Mouse (Mus musculus) adrenal gland, adult 2 months (tissue): ENCODE results near the gene Atp6v0a1. TPM values are rescaled to one million over a fixed set of nuclear protein-coding genes. Genes with fewer than 3 reads are reported as not detected.

Experiments
- DNase-seq: peaks from one replicate; pipeline ENCODE4 v3.0.0; 2021
- microRNA-seq, 2 experiments: library from miRNA; unstranded; fragments of <30 nt; microRNA quantifications; one replicate each; pipeline ENCODE4 v1.2.0; 2021
- polyA plus RNA-seq: library from polyadenylated mRNA; depleted of rRNA; stranded (reverse); fragments of >200 nt; gene quantifications from 2 replicates; pipeline ENCODE4 v1.2.3, GENCODE M21; 2012; rRNA removed
- total RNA-seq, 2 experiments: library from RNA; stranded (reverse); gene quantifications; 2 replicates each; pipeline ENCODE4 v1.2.3; 2021

The Atp6v0a1 gene
- total and polyA plus RNA-seq, 3 experiments = 98.0 to 159 (median 116) TPM

DNA sequence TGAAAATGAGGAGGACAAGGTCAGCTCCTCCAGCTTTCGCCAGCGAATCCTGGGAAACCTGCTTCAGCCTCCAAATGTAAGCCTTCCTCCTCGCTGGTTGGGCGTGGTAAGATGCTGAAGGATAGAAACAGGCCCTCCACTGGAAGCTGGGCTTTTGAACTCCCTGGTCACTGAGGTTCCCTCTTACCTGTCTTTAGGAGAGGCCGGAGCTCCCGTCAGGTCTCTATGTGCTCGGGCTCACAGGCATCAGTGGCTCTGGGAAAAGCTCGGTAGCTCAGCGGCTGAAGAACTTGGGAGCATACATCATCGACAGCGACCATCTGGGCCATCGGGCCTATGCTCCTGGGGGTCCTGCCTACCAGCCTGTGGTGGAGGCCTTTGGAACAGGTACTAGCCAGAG lies 75.6 kb downstream of the Atp6v0a1 start:
- no peak for DNase-seq

DNA sequence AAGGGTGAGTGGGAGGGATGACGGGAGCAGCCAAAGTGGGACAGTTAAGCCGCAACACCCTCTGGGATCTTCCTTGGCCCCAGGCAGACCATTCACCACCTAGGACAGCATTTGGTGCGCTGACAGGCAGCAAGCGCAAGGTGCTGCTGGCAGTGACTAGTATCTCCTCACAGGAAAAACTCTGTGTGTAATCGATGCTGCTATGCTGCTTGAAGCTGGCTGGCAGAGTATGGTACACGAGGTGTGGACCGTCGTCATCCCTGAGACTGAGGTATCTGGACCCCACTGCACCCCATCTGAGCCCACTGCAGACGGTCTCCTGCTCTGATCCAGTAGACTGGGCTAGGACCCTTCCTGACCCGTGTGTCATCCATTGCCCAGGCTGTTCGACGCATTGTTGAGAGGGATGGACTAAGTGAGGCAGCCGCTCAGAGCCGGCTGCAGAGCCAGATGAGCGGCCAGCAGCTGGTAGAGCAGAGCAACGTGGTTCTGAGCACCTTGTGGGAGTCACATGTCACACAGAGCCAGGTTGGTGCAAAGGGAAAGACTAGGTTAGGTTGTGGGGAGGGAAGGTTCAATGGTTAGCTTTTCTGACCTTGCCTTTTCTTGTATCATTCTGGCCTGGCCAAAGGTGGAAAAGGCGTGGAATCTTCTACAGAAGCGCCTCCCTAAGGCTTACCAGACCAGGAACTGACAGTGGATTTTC lies 76.5 kb downstream of the Atp6v0a1 start:
- peak; percentile 8 for DNase-seq

DNA sequence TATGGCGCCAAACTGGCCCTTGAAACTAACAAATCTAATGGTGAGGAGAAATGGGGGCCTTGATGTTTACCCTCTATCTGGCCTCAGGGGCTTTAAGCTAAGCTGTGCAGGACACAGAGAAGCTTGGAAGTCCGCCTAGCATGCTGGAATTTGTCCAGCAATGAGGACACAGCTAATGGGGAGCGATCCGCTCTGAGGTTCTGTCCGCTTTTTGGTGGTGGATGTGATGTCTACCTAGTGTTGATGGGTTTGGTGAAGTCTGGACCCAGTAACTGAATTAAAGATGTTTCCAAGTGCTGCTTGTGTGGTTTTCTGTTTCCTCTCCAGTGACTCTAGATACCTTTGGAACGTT lies 77.0 kb downstream of the Atp6v0a1 start:
- peak; percentile 25 for DNase-seq

DNA sequence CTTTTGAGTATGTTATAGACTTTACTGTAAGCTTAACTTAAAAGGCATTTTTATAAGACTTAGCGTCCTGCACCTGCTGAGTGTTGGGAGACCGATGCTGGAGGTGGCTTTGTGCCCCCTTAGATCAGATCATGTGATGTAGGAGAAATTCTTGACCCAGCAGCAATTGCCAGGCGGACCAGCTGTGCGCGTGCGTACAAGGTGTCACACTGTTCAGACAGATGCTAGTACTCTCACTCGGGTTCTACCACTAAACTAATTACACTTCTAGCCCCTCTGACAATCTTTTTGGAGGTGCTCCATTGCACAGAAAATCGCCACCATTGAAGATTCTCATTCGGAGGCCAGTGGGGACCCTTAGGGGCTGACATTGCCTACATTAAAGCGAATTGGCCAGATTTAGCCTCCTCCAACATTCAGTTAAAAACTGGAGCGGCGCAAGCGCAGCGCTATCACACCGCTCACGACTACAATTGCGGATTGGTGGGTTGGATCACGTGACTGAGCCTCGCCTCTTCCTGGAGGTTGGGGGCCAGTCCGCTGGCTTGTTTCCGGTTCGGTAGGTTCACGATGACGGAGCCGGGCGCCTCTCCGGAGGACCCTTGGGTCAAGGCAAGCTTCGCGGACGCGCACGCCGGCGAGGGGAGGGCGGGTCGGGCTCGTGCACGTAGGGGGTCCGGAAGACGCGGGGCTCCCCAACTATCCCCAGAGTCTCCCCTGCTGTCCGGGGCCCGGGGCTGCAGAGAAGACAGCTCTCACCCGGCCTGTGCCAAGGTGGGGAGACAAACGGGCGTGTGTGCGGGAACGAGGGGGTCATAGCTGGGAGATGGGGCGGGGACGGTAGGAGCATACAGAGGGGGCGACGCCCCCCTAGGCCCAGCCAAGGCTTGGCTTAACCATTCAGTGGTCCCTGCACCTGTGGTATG lies 77.8 kb downstream of the Atp6v0a1 start, which contains the start of gene Mlx:
Gene Mlx, plus strand, starts transcription at position 522 of the 926 bp plus-strand sequence.
- peak; percentile 94 for DNase-seq

DNA sequence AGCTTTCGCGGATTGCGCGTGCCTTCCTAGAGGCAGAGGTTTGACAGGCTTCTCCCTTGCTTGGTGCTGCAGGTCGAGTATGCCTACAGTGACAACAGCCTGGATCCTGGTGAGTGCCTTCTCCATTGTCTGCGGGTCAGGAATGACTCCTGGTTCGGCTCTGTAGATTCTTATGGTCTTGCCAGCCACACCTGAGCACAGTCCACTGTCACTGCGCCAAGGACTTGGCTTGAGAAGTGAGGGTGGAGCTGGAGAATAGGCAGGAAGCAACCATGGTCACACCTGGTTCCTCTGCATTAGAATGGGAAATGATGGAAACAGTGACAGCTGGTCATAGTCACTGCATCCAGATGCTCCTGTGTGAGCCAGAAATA lies 78.4 kb downstream of the Atp6v0a1 start:
- no peak for DNase-seq

DNA sequence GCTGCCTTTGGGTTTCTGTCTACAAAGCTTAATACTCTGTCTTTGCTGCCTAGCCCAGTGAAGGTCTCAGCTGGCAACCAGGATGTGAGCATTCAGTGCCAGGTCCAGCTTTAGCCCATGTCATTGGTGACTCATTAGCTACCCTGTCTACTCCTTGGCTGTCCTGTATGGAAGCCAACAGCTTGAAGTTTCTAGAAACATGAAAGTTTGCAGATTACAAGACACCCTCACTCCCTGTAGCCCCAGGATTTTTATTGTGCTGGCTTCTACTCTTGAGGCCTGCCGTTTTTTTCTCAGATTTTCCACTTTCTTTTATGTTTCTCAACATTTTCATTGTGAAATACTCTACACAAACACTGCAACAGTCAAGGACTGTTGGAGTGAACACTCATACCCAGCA lies 80.7 kb downstream of the Atp6v0a1 start:
- DNase-seq = peak; percentile 70

DNA sequence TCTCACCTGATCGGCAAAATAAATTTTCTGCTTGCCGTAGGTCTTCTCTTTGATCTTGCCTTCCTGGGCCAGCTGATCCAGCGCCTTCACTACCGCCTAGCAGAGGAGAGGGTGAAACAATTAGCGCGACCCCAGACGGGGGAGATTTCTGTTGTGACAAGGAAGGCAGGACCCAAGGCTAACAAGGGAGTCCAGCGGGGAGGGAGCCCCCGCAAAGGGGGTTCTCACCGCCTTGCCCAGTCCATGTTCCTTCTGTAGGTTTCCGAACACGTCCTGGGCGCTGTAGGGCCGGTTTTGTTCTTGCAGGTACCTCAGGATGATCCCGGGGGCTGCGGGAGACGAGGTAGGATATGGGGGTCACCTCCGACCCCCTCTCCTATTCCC lies 85.7 kb downstream of the Atp6v0a1 start:
- DNase-seq = no peak

DNA sequence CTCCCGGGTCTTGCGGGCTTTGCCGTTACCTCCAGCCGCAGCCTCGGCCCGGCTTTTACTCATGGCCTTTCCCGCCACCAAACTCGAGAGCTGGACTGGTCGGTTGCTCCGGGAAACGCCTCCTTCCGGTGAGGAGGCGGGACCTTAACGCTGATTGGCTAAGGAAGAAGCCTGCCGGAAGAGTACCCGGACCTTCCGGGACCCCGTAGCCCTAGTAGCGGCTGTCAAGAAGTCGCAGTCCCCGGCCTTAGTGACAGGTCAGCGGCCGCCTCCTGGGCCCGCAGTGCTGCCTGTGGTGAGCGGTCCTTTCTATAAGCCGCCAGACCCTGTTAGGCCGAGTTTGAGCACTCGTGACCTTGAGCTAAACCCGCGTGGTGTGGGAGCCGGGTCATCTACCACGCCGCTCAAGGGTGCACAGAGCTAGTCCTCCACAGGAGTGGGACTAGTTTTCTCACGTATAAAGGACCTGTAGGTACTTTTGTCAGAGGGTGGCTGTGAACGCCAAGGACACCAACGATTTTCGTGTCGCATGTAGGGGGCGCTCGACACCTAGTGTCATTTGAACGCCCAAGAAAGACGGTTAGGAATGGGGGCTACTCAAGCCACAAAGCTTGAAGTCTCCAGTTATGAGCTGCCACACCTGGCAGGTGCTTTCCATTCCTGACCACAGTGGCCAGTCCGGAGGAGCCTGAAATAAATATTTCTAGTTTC lies 86.2 kb downstream of the Atp6v0a1 start, which contains the start of gene Psmc3ip:
Gene Psmc3ip, minus strand, starts transcription at position 123 of the 711 bp plus-strand sequence.
- DNase-seq = peak; percentile 97

DNA sequence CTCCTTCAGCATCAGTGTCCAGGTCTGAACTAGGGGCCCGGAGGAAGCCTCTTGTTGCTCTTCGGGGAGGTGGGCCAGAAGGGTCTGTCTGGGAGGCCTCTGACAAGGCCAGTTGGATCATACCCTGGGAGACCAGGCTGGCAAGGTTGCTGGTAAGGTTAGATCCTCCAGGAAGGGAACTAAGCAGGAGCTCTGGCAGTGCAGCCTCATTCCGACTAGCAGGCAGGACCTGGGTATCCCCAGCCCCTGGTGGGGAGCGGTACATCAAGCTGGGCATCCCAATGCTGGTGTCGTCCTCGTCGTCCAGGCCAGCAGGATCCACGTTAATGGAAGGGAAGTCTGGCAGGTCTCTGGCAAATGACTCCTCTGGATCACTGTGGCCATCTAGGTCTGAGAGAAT lies 89.0 kb downstream of the Atp6v0a1 start:
- DNase-seq = no peak

DNA sequence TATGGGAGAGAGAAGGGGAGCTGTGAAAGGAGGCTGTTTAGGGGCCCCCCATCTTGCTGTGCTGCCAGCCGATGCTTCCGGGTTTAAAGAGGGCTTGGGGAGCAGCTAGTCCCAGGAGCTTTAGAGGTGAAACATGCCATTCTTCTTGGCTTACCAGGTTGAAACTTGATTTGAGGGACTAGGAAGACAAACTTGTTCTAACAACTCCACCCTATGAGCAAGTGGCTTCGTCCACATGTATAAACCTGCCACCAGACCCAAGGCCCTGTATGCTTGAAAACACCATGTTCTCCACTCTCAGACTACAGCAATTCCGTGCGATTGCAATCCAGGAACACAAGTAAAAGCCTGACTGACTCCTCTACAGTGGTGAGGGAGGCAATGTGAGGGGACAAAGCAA lies 93.8 kb downstream of the Atp6v0a1 start:
- no peak for DNase-seq

DNA sequence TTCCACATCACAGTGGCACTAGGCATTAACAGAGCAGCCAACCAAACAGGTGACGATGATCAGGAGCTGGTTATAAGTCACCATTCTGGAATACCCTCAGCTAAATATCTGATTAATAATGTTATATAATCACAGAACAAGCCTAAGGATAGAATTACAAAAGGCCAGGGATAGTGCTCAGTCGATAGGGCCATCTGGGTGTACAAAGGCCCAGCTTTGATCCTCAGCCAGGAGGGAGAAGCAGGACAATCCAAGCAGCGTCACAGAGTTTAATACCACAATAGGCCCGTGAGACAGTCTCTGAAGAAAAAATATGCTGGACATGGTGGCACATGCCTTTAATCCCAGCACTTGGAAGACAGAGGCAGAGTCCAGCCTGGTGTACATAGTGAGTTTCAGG lies 100.1 kb downstream of the Atp6v0a1 start:
- no peak for DNase-seq

DNA sequence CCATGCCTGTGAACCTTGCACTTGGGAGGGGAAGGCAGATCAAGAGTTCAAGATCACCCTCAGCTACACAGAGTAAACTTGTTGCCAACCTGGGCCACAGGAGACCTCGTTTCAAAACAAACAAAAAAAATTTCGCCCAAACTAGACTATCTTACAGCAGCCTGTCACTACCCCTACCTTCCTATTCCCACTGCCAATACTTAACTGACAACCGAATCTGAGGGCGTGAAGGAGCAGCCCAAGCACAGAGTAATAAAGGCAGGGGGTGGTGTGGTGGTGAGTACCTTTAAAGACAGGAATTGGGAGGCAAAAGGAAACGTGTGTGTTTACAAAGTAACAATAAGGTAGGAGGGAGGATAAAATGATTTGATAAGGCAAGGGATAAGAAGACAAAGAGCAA lies 101.5 kb downstream of the Atp6v0a1 start:
- no peak for DNase-seq

DNA sequence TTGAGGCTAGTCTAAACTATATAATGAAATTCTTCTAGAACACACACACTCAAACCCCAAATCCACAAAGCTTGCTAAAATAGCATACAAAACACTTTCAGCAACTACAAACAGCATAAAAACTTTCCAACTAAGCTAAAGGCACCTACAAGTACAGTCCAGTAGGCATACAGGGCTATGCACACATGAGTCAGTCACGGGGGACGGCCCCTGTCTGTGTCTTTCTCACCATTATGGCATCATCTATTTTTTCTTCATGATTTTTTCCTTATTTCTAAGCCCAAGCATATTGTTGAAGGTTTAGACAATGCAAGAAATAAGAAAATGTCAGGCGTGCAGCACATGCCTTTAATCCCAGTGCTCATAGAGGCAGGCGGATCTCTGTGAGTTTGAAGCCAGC lies 101.9 kb downstream of the Atp6v0a1 start:
- DNase-seq = no peak

DNA sequence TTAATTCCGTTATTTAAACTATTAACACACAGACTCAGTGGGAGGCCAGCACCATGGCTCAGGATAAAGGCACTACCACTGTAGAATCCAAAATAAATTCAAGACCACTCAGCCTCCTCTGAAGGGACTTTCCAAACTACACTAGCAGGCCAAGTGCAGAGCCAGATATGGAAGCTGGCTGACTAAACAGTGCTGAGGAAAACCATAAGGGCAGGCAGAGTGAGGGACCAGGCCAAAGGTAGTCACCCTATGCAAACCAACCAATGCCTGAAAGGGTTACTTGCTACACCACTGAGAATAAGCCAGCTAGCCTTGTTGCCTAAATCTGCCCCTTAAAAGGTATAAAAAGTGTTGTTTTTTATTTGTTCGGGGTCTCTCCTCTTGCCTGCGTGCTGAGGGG lies 102.9 kb downstream of the Atp6v0a1 start:
- DNase-seq = no peak

Small RNAs within 50 kb of the gene (microRNA-seq; reads per million reads assigned to microRNA genes)
- gene Mir6928 = 0 reads per million in 2 experiments

Other genes with a start within 250 kb of the Atp6v0a1 start
- under 1 TPM; 0.28 to 0.32 TPM for gene Kcnh4, start 249.5 kb upstream of the Atp6v0a1 start, total RNA-seq
- gene Kcnh4, start 249.5 kb upstream of the Atp6v0a1 start, polyA plus RNA-seq = 0.45 and 0.57 TPM in 2 replicates
- gene Hcrt, start 246.5 kb upstream of the Atp6v0a1 start, total RNA-seq = not detected
- gene Hcrt, start 246.5 kb upstream of the Atp6v0a1 start, polyA plus RNA-seq = not detected in 2 replicates
- gene Ghdc, start 238.5 kb upstream of the Atp6v0a1 start, total RNA-seq = 10 to 100 TPM; 21.6 to 26.0 TPM
- gene Ghdc, start 238.5 kb upstream of the Atp6v0a1 start, polyA plus RNA-seq = 26.8 and 27.6 TPM in 2 replicates
- 10 to 100 TPM; 60.3 to 65.3 TPM for gene Stat5b, start 158.7 kb upstream of the Atp6v0a1 start, total RNA-seq
- gene Stat5b, start 158.7 kb upstream of the Atp6v0a1 start, polyA plus RNA-seq = 43.8 and 53.8 TPM in 2 replicates
- 10 to 100 TPM; 27.0 to 38.0 TPM for gene Stat5a, start 150.1 kb upstream of the Atp6v0a1 start, total RNA-seq
- 45.1 and 51.2 TPM in 2 replicates for gene Stat5a, start 150.1 kb upstream of the Atp6v0a1 start, polyA plus RNA-seq
- 10 to 100 TPM; 76.6 to 79.4 TPM for gene Stat3, start 69.9 kb upstream of the Atp6v0a1 start, total RNA-seq
- 45.4 and 54.9 TPM in 2 replicates for gene Stat3, start 69.9 kb upstream of the Atp6v0a1 start, polyA plus RNA-seq
- gene Cavin1, start 38.6 kb upstream of the Atp6v0a1 start, total RNA-seq = 100 to 1,000 TPM; 236 to 425 TPM
- 193 and 219 TPM in 2 replicates for gene Cavin1, start 38.6 kb upstream of the Atp6v0a1 start, polyA plus RNA-seq
- gene Naglu, start 60.6 kb downstream of the Atp6v0a1 start, total RNA-seq = 10 to 100 TPM; 38.0 to 42.5 TPM
- gene Naglu, start 60.6 kb downstream of the Atp6v0a1 start, polyA plus RNA-seq = 102 and 120 TPM in 2 replicates
- 1 to 10 TPM; 1.1 to 2.5 TPM for gene Hsd17b1, start 69.0 kb downstream of the Atp6v0a1 start, total RNA-seq
- gene Hsd17b1, start 69.0 kb downstream of the Atp6v0a1 start, polyA plus RNA-seq = 2.1 and 2.3 TPM in 2 replicates
- gene Coasy, start 73.1 kb downstream of the Atp6v0a1 start, total RNA-seq = 10 to 100 TPM; 86.9 to 90.5 TPM
- gene Coasy, start 73.1 kb downstream of the Atp6v0a1 start, polyA plus RNA-seq = 178 and 187 TPM in 2 replicates
- gene Mlx, start 77.8 kb downstream of the Atp6v0a1 start, total RNA-seq = 10 to 100 TPM; 57.8 to 72.3 TPM
- 36.3 and 42.4 TPM in 2 replicates for gene Mlx, start 77.8 kb downstream of the Atp6v0a1 start, polyA plus RNA-seq
- 1 to 10 TPM; 3.6 to 5.9 TPM for gene Psmc3ip, start 86.0 kb downstream of the Atp6v0a1 start, total RNA-seq
- 0.38 and 0.71 TPM in 2 replicates for gene Psmc3ip, start 86.0 kb downstream of the Atp6v0a1 start, polyA plus RNA-seq
- 10 to 100 TPM; 50.7 to 50.9 TPM for gene Retreg3, start 110.4 kb downstream of the Atp6v0a1 start, total RNA-seq
- gene Retreg3, start 110.4 kb downstream of the Atp6v0a1 start, polyA plus RNA-seq = 41.7 and 46.9 TPM in 2 replicates
- 10 to 100 TPM; 42.9 to 43.0 TPM for gene Tubg1, start 110.5 kb downstream of the Atp6v0a1 start, total RNA-seq
- gene Tubg1, start 110.5 kb downstream of the Atp6v0a1 start, polyA plus RNA-seq = 15.2 and 42.7 TPM in 2 replicates
- 1 to 10 TPM; 6.2 to 7.5 TPM for gene Tubg2, start 146.5 kb downstream of the Atp6v0a1 start, total RNA-seq
- gene Tubg2, start 146.5 kb downstream of the Atp6v0a1 start, polyA plus RNA-seq = 5.5 and 6.0 TPM in 2 replicates
- gene Cntnap1, start 161.1 kb downstream of the Atp6v0a1 start, total RNA-seq = 1 to 10 TPM; 6.8 TPM
- gene Cntnap1, start 161.1 kb downstream of the Atp6v0a1 start, polyA plus RNA-seq = 9.3 and 9.4 TPM in 2 replicates
- 10 to 100 TPM; 19.4 to 39.7 TPM for gene Plekhh3, start 161.9 kb downstream of the Atp6v0a1 start, total RNA-seq
- 112 and 122 TPM in 2 replicates for gene Plekhh3, start 161.9 kb downstream of the Atp6v0a1 start, polyA plus RNA-seq
- under 1 TPM; 0.26 to 0.83 TPM for gene Ccr10, start 166.0 kb downstream of the Atp6v0a1 start, total RNA-seq
- 0.84 and 1.6 TPM in 2 replicates for gene Ccr10, start 166.0 kb downstream of the Atp6v0a1 start, polyA plus RNA-seq
- gene Ezh1, start 217.0 kb downstream of the Atp6v0a1 start, total RNA-seq = 10 to 100 TPM; 31.3 to 35.0 TPM
- gene Ezh1, start 217.0 kb downstream of the Atp6v0a1 start, polyA plus RNA-seq = 17.1 and 20.1 TPM in 2 replicates
- 10 to 100 TPM; 46.5 to 46.9 TPM for gene Ramp2, start 236.6 kb downstream of the Atp6v0a1 start, total RNA-seq
- 109 and 114 TPM in 2 replicates for gene Ramp2, start 236.6 kb downstream of the Atp6v0a1 start, polyA plus RNA-seq
- 100 to 1,000 TPM; 102 to 116 TPM for gene Vps25, start 244.3 kb downstream of the Atp6v0a1 start, total RNA-seq
- 186 and 204 TPM in 2 replicates for gene Vps25, start 244.3 kb downstream of the Atp6v0a1 start, polyA plus RNA-seq